Mouse (Mus musculus): ENCODE results near the gene Ccdc158. TPM values are rescaled to one million over a fixed set of nuclear protein-coding genes. Genes with fewer than 3 reads are reported as not detected.

The Ccdc158 gene
- polyA plus RNA-seq, 1 experiment from 2014 or later: 0.32 TPM

GRCm38 (mm10) chr5:92621883-92622282, 53.2 kb downstream of the Ccdc158 start:
- H3K27me3 ChIP-seq (replicated peaks; ENCODE audit: control insufficient read depth, insufficient read depth, low read length): no peaks in the 10 kb centered on the region
- H3K9me3 ChIP-seq (ENCODE audit: control insufficient read depth, low read length): no peaks in the 10 kb centered on the region
- H3K27ac ChIP-seq (ENCODE audit: low read length): no peak overlapping the region
- ATAC-seq: no peak
- no peak overlapping the region for H3K4me3 ChIP-seq (replicated peaks; ENCODE audit: low read length)
- no peaks in the 10 kb centered on the region for H3K36me3 ChIP-seq (ENCODE audit: control insufficient read depth, insufficient read depth)
- H3K9ac ChIP-seq (replicated peaks; ENCODE audit: low read depth, low read length): no peak overlapping the region
- WGBS: 87% methylated on average over 5 of the region's 5 CpGs
- H3K4me1 ChIP-seq (replicated peaks; ENCODE audit: control insufficient read depth, insufficient read depth, low read length): no peaks in the 10 kb centered on the region
- no peak overlapping the region for H3K4me2 ChIP-seq (ENCODE audit: low read length)

GRCm38 (mm10) chr5:92612756-92613155, 62.3 kb downstream of the Ccdc158 start:
- Histone ChIP-seq H3K9ac (replicated peaks; ENCODE audit: low read depth, low read length) (no peak overlapping the region), H3K4me2 (ENCODE audit: low read length) (no peak overlapping the region), H3K27ac (ENCODE audit: low read length) (no peak overlapping the region), H3K4me3 (replicated peaks; ENCODE audit: low read length) (no peak overlapping the region), H3K27me3 (replicated peaks; ENCODE audit: control insufficient read depth, insufficient read depth, low read length) (no peaks in the 10 kb centered on the region), H3K9me3 (ENCODE audit: control insufficient read depth, low read length) (no peaks in the 10 kb centered on the region), H3K4me1 (replicated peaks; ENCODE audit: control insufficient read depth, insufficient read depth, low read length) (no peaks in the 10 kb centered on the region), H3K36me3 (ENCODE audit: control insufficient read depth, insufficient read depth) (no peaks in the 10 kb centered on the region)
- 93% methylated on average over 4 of the region's 4 CpGs for WGBS
- no peak for ATAC-seq

- Histone ChIP-seq H3K4me3 (replicated peaks; ENCODE audit: low read length) (no peak overlapping the region), H3K27ac (ENCODE audit: low read length) (no peak overlapping the region), H3K27me3 (replicated peaks; ENCODE audit: control insufficient read depth, insufficient read depth, low read length) (no peaks in the 10 kb centered on the region), H3K4me1 (replicated peaks; ENCODE audit: control insufficient read depth, insufficient read depth, low read length) (peaks cover 6% of the 10 kb centered on the region), H3K36me3 (ENCODE audit: control insufficient read depth, insufficient read depth) (no peaks in the 10 kb centered on the region), H3K4me2 (ENCODE audit: low read length) (no peak overlapping the region), H3K9ac (replicated peaks; ENCODE audit: low read depth, low read length) (no peak overlapping the region), H3K9me3 (ENCODE audit: control insufficient read depth, low read length) (no peaks in the 10 kb centered on the region)
- WGBS: 80% methylated on average over 5 of the region's 5 CpGs
- ATAC-seq: no peak
These were observed 67.4 kb downstream of the Ccdc158 start for GRCm38 (mm10) chr5:92607492-92608229.

- Histone ChIP-seq H3K27ac (ENCODE audit: low read length) (no peak overlapping the region), H3K4me3 (replicated peaks; ENCODE audit: low read length) (no peak overlapping the region), H3K27me3 (replicated peaks; ENCODE audit: control insufficient read depth, insufficient read depth, low read length) (no peaks in the 10 kb centered on the region), H3K4me2 (ENCODE audit: low read length) (no peak overlapping the region), H3K9ac (replicated peaks; ENCODE audit: low read depth, low read length) (no peak overlapping the region), H3K9me3 (ENCODE audit: control insufficient read depth, low read length) (no peaks in the 10 kb centered on the region), H3K36me3 (ENCODE audit: control insufficient read depth, insufficient read depth) (no peaks in the 10 kb centered on the region), H3K4me1 (replicated peaks; ENCODE audit: control insufficient read depth, insufficient read depth, low read length) (peaks cover 10% of the 10 kb centered on the region)
- 61% methylated on average over 10 of the region's 10 CpGs for WGBS
- ATAC-seq: no peak
These were observed 70.4 kb downstream of the Ccdc158 start for GRCm38 (mm10) chr5:92604452-92605247.

- under 1% methylated on average over 65 of the region's 69 CpGs for WGBS
- H3K36me3 ChIP-seq (ENCODE audit: control insufficient read depth, insufficient read depth): no peaks in the 10 kb centered on the region
- H3K4me1 ChIP-seq (replicated peaks; ENCODE audit: control insufficient read depth, insufficient read depth, low read length): peaks cover 10% of the 10 kb centered on the region
- ATAC-seq: peak; percentile 89
- no peaks in the 10 kb centered on the region for H3K27me3 ChIP-seq (replicated peaks; ENCODE audit: control insufficient read depth, insufficient read depth, low read length)
- H3K4me3 ChIP-seq (replicated peaks; ENCODE audit: low read length): peak within 1 kb of the TSS; percentile 73
- peak within 1 kb of the TSS; percentile 68 for H3K9ac ChIP-seq (replicated peaks; ENCODE audit: low read depth, low read length)
- peak within 1 kb of the TSS; percentile 98 for H3K4me2 ChIP-seq (ENCODE audit: low read length)
- no peaks in the 10 kb centered on the region for H3K9me3 ChIP-seq (ENCODE audit: control insufficient read depth, low read length)
- no peak within 1 kb of the TSS for H3K27ac ChIP-seq (ENCODE audit: low read length)
These were observed 72.1 kb downstream of the Ccdc158 start, which contains the start of gene Stbd1 for GRCm38 (mm10) chr5:92602691-92603690. Gene Stbd1, plus strand, starts transcription at chr5:92603041.

- 84% methylated on average over 10 of the region's 10 CpGs for WGBS
- no peak for ATAC-seq
- Histone ChIP-seq H3K27me3 (replicated peaks; ENCODE audit: control insufficient read depth, insufficient read depth, low read length) (no peaks in the 10 kb centered on the region), H3K9me3 (ENCODE audit: control insufficient read depth, low read length) (no peaks in the 10 kb centered on the region), H3K4me2 (ENCODE audit: low read length) (no peak overlapping the region), H3K4me1 (replicated peaks; ENCODE audit: control insufficient read depth, insufficient read depth, low read length) (peaks cover 10% of the 10 kb centered on the region), H3K27ac (ENCODE audit: low read length) (no peak overlapping the region), H3K4me3 (replicated peaks; ENCODE audit: low read length) (no peak overlapping the region), H3K9ac (replicated peaks; ENCODE audit: low read depth, low read length) (no peak overlapping the region), H3K36me3 (ENCODE audit: control insufficient read depth, insufficient read depth) (no peaks in the 10 kb centered on the region)
These were observed 76.0 kb downstream of the Ccdc158 start for GRCm38 (mm10) chr5:92599030-92599429.

- H3K27me3 ChIP-seq (replicated peaks; ENCODE audit: control insufficient read depth, insufficient read depth, low read length): no peaks in the 10 kb centered on the region
- H3K4me2 ChIP-seq (ENCODE audit: low read length): no peak overlapping the region
- H3K4me3 ChIP-seq (replicated peaks; ENCODE audit: low read length): no peak overlapping the region
- H3K4me1 ChIP-seq (replicated peaks; ENCODE audit: control insufficient read depth, insufficient read depth, low read length): no peaks in the 10 kb centered on the region
- no peak for ATAC-seq
- no peaks in the 10 kb centered on the region for H3K9me3 ChIP-seq (ENCODE audit: control insufficient read depth, low read length)
- WGBS: 92% methylated on average over 8 of the region's 8 CpGs
- H3K9ac ChIP-seq (replicated peaks; ENCODE audit: low read depth, low read length): no peak overlapping the region
- H3K36me3 ChIP-seq (ENCODE audit: control insufficient read depth, insufficient read depth): no peaks in the 10 kb centered on the region
- H3K27ac ChIP-seq (ENCODE audit: low read length): no peak overlapping the region
These were observed 78.2 kb downstream of the Ccdc158 start for GRCm38 (mm10) chr5:92596865-92597264.

- 84% methylated on average over 5 of the region's 5 CpGs for WGBS
- Histone ChIP-seq H3K4me2 (ENCODE audit: low read length) (no peak overlapping the region), H3K36me3 (ENCODE audit: control insufficient read depth, insufficient read depth) (no peaks in the 10 kb centered on the region), H3K9me3 (ENCODE audit: control insufficient read depth, low read length) (no peaks in the 10 kb centered on the region), H3K4me3 (replicated peaks; ENCODE audit: low read length) (no peak overlapping the region), H3K27me3 (replicated peaks; ENCODE audit: control insufficient read depth, insufficient read depth, low read length) (no peaks in the 10 kb centered on the region), H3K9ac (replicated peaks; ENCODE audit: low read depth, low read length) (no peak overlapping the region), H3K27ac (ENCODE audit: low read length) (no peak overlapping the region), H3K4me1 (replicated peaks; ENCODE audit: control insufficient read depth, insufficient read depth, low read length) (no peaks in the 10 kb centered on the region)
- no peak for ATAC-seq
These were observed 80.0 kb downstream of the Ccdc158 start for GRCm38 (mm10) chr5:92595026-92595425.

GRCm38 (mm10) chr5:92585932-92586331, 89.1 kb downstream of the Ccdc158 start:
- WGBS: 73% methylated on average over 10 of the region's 10 CpGs
- Histone ChIP-seq H3K9me3 (ENCODE audit: control insufficient read depth, low read length) (no peaks in the 10 kb centered on the region), H3K4me3 (replicated peaks; ENCODE audit: low read length) (no peak overlapping the region), H3K9ac (replicated peaks; ENCODE audit: low read depth, low read length) (no peak overlapping the region), H3K36me3 (ENCODE audit: control insufficient read depth, insufficient read depth) (no peaks in the 10 kb centered on the region), H3K4me2 (ENCODE audit: low read length) (no peak overlapping the region), H3K4me1 (replicated peaks; ENCODE audit: control insufficient read depth, insufficient read depth, low read length) (no peaks in the 10 kb centered on the region), H3K27ac (ENCODE audit: low read length) (no peak overlapping the region), H3K27me3 (replicated peaks; ENCODE audit: control insufficient read depth, insufficient read depth, low read length) (no peaks in the 10 kb centered on the region)
- ATAC-seq: no peak
